Mouse (Mus musculus): Measurements from ENCODE around the gene Mgl2.
"Not testable (repeated sequence)": the region's sequence is repeated elsewhere in the genome, so short reads cannot be mapped to it uniquely, and the experiment has no call there.

The Mgl2 gene

GRCm38 (mm10) chr11:70129926-70130379, at the start of gene Mgl2:
Mgl2 (plus strand) TSS chr11:70130329.
- DNase-seq (ENCODE audit: low spot score in 2 of 2) = no peak

- DNase-seq (ENCODE audit: low spot score in 2 of 2) = peak in 1 of 2 experiments; percentile 22
Measured at GRCm38 (mm10) chr11:70080803-70081590, 49.1 kb upstream of the Mgl2 start.

- no peak for DNase-seq (ENCODE audit: low spot score in 2 of 2)
Measured at GRCm38 (mm10) chr11:70084563-70084962, 45.6 kb upstream of the Mgl2 start.

GRCm38 (mm10) chr11:70091986-70092783, 37.9 kb upstream of the Mgl2 start, which contains the start of gene Asgr2:
Asgr2 (plus strand) TSS chr11:70092644.
- no peak for DNase-seq (ENCODE audit: low spot score in 2 of 2)

GRCm38 (mm10) chr11:70097396-70097795, 32.7 kb upstream of the Mgl2 start:
- DNase-seq (ENCODE audit: low spot score in 2 of 2) = no peak

GRCm38 (mm10) chr11:70099102-70099501, 31.0 kb upstream of the Mgl2 start:
- DNase-seq (ENCODE audit: low spot score in 2 of 2) = no peak

- DNase-seq (ENCODE audit: low spot score in 2 of 2) = no peak
Measured at GRCm38 (mm10) chr11:70099809-70100208, 30.3 kb upstream of the Mgl2 start.

GRCm38 (mm10) chr11:70103701-70104315, 26.3 kb upstream of the Mgl2 start:
- DNase-seq (ENCODE audit: low spot score in 2 of 2) = no peak

GRCm38 (mm10) chr11:70107085-70107484, 23.0 kb upstream of the Mgl2 start:
- DNase-seq (ENCODE audit: low spot score in 2 of 2) = no peak

GRCm38 (mm10) chr11:70110146-70110545, 20.0 kb upstream of the Mgl2 start:
- DNase-seq (ENCODE audit: low spot score in 2 of 2) = peak; percentile 19 to 63

GRCm38 (mm10) chr11:70114562-70114961, 15.6 kb upstream of the Mgl2 start:
- DNase-seq (ENCODE audit: low spot score in 2 of 2) = no peak

GRCm38 (mm10) chr11:70115901-70116300, 14.2 kb upstream of the Mgl2 start:
- no peak for DNase-seq (ENCODE audit: low spot score in 2 of 2)

GRCm38 (mm10) chr11:70135001-70135400, 4.9 kb downstream of the Mgl2 start:
- DNase-seq (ENCODE audit: low spot score in 2 of 2) = not testable (repeated sequence)

- DNase-seq (ENCODE audit: low spot score in 2 of 2) = peak in 1 of 2 experiments; percentile 6
Measured at GRCm38 (mm10) chr11:70135925-70136324, 5.8 kb downstream of the Mgl2 start.

- DNase-seq (ENCODE audit: low spot score in 2 of 2) = no peak
Measured at GRCm38 (mm10) chr11:70139171-70139570, 9.0 kb downstream of the Mgl2 start.

- DNase-seq (ENCODE audit: low spot score in 2 of 2) = no peak
Measured at GRCm38 (mm10) chr11:70151072-70151471, 20.9 kb downstream of the Mgl2 start.

- not testable (repeated sequence) for DNase-seq (ENCODE audit: low spot score in 2 of 2)
Measured at GRCm38 (mm10) chr11:70155897-70156296, 25.8 kb downstream of the Mgl2 start, which contains the start of gene Clec10a. Clec10a (plus strand) TSS chr11:70156197.

GRCm38 (mm10) chr11:70162336-70162735, 32.2 kb downstream of the Mgl2 start:
- DNase-seq (ENCODE audit: low spot score in 2 of 2) = no peak

GRCm38 (mm10) chr11:70165972-70166921, 36.1 kb downstream of the Mgl2 start:
- no peak for DNase-seq (ENCODE audit: low spot score in 2 of 2)

GRCm38 (mm10) chr11:70168136-70168535, 38.0 kb downstream of the Mgl2 start:
- DNase-seq (ENCODE audit: low spot score in 2 of 2) = no peak

- DNase-seq (ENCODE audit: low spot score in 2 of 2) = not testable (repeated sequence)
Measured at GRCm38 (mm10) chr11:70169471-70169870, 39.3 kb downstream of the Mgl2 start.
